Mouse (Mus musculus) thymus, adult 2 months (tissue): Measurements from ENCODE around the gene Wdr13. TPM values are rescaled to one million over a fixed set of nuclear protein-coding genes. Genes with fewer than 3 reads are reported as not detected.
"Not testable (repeated sequence)": the region's sequence is repeated elsewhere in the genome, so short reads cannot be mapped to it uniquely, and the experiment has no call there.

Experiments
- DNase-seq: peaks from one replicate; pipeline ENCODE4 v3.0.0; 2021
- H3K27ac ChIP-seq: fragments of 200-500 bp; 2 replicates; pipeline ENCODE4 v1.5.1; 2012; ENCODE audit warnings: low read length, control low read depth; ENCODE audit not compliant: control insufficient read depth, insufficient read depth
- H3K27me3 ChIP-seq: fragments of 200-500 bp; 2 replicates; pipeline ENCODE4 v1.6.1; 2012; ENCODE audit warnings: mild to moderate bottlenecking, low read length, moderate library complexity, mixed read lengths; ENCODE audit not compliant: control insufficient read depth, insufficient read depth
- H3K36me3 ChIP-seq: fragments of 200-500 bp; 2 replicates; pipeline ENCODE4 v1.6.1; 2012; ENCODE audit warnings: mild to moderate bottlenecking, low read length, moderate library complexity; ENCODE audit not compliant: control insufficient read depth, insufficient read depth
- H3K4me1 ChIP-seq: fragments of 200-500 bp; replicated peaks from 2 replicates; pipeline ENCODE4 v1.6.1; 2012; ENCODE audit warnings: low read length; ENCODE audit not compliant: control insufficient read depth, insufficient read depth
- H3K4me3 ChIP-seq: fragments of 200-500 bp; 2 replicates; pipeline ENCODE4 v1.5.1; 2012; ENCODE audit warnings: mild to moderate bottlenecking, low read length, control low read depth, moderate library complexity; ENCODE audit not compliant: control insufficient read depth, insufficient read depth
- CTCF ChIP-seq: fragments of 200-500 bp; IDR thresholded peaks from 2 replicates; pipeline ENCODE4 v1.5.1; 2012; ENCODE audit warnings: mild to moderate bottlenecking, control low read depth, low read length, moderate library complexity, borderline replicate concordance; ENCODE audit not compliant: control insufficient read depth, poor library complexity, insufficient read depth; ENCODE audit errors: extremely low read depth
- POLR2A ChIP-seq: fragments of 200-500 bp; IDR thresholded peaks from 2 replicates; pipeline ENCODE4 v1.6.1; 2012; ENCODE audit warnings: mild to moderate bottlenecking, low read length, control low read depth, moderate library complexity; ENCODE audit not compliant: control insufficient read depth, poor library complexity, insufficient read depth; ENCODE audit errors: extremely low read depth
- WGBS: fragments of 180-500 bp; shearing (Covaris S2); methylation state at CpG from one replicate; pipeline ENCODE4 v1.1.7; 2018; 5-methylcytosine and 5-hydroxymethylcytosine counted together
- polyA plus RNA-seq: library from polyadenylated mRNA; depleted of rRNA; stranded (reverse); fragments of >200 nt; gene quantifications from 2 replicates; pipeline ENCODE4 v1.2.3, GENCODE M21; 2012

Gene Wdr13
- polyA plus RNA-seq, 1 experiment, result 141 TPM

DNA sequence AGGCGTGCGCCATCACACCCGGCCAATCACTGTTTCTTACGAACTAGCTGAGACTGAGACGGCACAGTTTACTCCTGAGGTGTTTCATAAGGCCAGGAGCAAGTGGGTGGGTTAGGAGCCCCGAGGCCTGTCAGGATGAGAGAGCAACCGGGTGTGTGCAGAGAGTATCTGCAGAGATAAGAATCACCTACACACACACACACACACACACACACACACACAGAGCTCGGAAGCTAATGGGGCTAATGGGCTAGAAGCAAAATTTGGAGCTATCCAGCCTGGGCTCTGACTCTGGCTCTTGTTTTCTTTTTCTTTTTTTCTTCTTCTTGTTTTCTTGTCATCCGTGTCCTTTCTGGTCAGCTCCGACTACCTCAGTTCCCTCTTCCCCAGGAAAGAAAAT is 37.1 kb downstream of the Wdr13 start:
- H3K4me1 ChIP-seq, result peaks cover 8% of the 10 kb centered on the region
- no peaks in the 10 kb centered on the region for H3K36me3 ChIP-seq
- DNase-seq, result no peak
- no peak overlapping the region for H3K4me3 ChIP-seq
- TF ChIP-seq CTCF, result no peak
- TF ChIP-seq POLR2A, result no peak
- no peak overlapping the region for H3K27ac ChIP-seq
- 67% methylated on average over 10 of the region's 10 CpGs for WGBS
- H3K27me3 ChIP-seq, result no peaks in the 10 kb centered on the region

DNA sequence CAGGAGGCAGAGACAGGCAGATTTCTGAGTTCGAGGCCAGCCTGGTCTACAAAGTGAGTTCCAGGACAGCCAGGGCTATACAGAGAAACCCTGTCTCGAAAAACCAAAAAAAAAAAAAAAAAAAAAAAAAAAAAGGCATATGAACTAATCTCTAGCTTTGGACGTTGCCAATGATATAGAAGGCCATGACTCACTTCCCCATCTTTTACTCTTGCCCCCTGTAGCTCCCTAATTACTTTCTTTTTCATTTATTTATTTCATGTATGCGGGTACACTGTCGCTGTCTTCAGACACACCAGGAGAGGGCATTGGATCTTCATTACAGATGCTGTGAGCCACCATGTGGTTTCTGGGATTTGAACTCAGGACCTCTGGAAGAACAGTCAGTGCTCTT is 41.7 kb downstream of the Wdr13 start:
- not testable (repeated sequence) for H3K36me3 ChIP-seq, H3K27me3 ChIP-seq, DNase-seq
- Histone ChIP-seq H3K4me3 (peak overlapping the region; percentile 95), H3K27ac (peak overlapping the region; percentile 99), H3K4me1 (peaks cover 16% of the 10 kb centered on the region)
- 65% methylated on average over 4 of the region's 5 CpGs for WGBS

DNA sequence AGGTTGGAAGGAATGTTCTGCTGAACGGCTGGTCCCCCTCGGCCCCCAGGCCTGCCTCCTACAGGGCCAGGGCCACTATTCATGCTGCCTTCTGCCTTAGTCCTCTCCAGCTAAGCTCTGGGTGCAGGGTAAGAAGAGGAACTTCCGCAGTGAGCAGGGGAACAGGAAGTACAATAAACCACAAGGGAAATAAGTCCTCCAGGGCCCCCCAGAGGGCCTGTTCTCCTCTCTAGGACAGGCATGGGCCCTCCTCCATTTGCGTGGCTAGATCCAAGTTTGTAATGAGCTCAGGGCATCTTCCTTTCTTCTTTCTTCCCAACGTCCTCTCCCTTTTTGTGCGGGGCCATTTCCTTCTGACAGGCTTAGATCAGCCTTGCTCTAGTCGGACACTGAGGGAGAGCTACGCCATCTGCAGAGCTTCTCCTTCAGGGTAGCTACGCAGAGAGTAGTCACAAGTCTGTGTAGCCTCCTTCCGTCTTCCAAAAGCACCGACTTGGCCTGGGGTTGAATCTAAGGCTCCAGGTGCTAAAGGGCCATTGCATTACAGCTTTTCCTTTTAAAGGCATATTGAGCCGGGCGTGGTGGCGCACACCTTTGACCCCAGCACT is 42.2 kb downstream of the Wdr13 start, which contains the start of gene Was:
TSS of gene Was (minus strand) at position 153 of the 608 bp plus-strand sequence.
- H3K4me3 ChIP-seq, result peak within 1 kb of the TSS; percentile 95
- TF ChIP-seq POLR2A (0 out of 2 replicates have a peak, but pooled peaks have one; percentile 32), CTCF (no peak)
- H3K4me1 ChIP-seq, result peaks cover 13% of the 10 kb centered on the region
- peaks cover 10% of the 10 kb centered on the region for H3K36me3 ChIP-seq
- no peaks in the 10 kb centered on the region for H3K27me3 ChIP-seq
- peak within 1 kb of the TSS; percentile 99 for H3K27ac ChIP-seq
- DNase-seq, result peak; percentile 57
- 22% methylated on average over 14 of the region's 14 CpGs for WGBS

DNA sequence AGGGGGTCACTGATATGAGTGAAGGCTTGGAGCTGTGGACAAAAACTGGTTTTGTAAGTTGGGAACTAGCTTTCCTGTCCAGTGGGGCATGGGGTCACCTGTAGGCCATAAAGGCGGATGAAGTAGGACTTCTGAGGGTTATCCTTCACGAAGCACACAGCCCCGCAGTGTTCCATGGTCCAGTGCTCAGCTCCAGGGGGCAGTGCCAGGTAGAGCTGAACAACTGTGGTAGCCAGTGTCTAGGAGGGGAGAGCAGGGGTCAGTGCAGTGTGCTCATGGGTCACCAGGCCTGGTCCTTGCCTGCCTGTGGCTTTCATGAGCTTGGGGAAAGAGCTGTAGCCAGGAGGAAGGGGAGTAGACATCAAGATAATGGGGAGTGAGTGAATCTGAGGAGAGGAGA is 42.9 kb downstream of the Wdr13 start:
- H3K4me1 ChIP-seq, result peaks cover 12% of the 10 kb centered on the region
- no peaks in the 10 kb centered on the region for H3K27me3 ChIP-seq
- peak overlapping the region; percentile 95 for H3K4me3 ChIP-seq
- H3K36me3 ChIP-seq, result peaks cover 16% of the 10 kb centered on the region
- no peak overlapping the region for H3K27ac ChIP-seq
- no peak for DNase-seq
- TF ChIP-seq POLR2A, result no peak
- WGBS, result 45% methylated on average over 3 of the region's 3 CpGs

DNA sequence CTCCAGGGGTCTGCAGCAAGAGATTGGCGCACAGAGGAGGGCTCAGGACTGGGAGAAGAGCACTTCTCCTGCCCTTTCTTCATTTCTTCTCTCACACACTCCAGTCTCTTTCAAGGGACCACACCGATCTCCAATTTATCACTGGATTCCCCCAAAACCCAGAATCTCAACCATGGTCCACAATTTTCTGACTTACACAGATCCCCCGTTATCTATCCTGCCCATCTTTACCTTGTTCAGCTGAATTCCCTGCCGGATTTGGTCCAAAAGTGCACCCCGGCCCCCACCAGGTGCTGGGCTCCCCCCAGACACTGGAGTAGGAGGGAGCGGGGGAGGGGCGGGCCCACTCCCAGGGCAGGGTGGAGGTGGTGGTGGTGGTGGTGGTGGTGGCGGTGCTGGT is 47.1 kb downstream of the Wdr13 start:
- TF ChIP-seq POLR2A, result no peak
- TF ChIP-seq CTCF, result no peak
- 97% methylated on average over 6 of the region's 8 CpGs for WGBS
- no peak for DNase-seq

DNA sequence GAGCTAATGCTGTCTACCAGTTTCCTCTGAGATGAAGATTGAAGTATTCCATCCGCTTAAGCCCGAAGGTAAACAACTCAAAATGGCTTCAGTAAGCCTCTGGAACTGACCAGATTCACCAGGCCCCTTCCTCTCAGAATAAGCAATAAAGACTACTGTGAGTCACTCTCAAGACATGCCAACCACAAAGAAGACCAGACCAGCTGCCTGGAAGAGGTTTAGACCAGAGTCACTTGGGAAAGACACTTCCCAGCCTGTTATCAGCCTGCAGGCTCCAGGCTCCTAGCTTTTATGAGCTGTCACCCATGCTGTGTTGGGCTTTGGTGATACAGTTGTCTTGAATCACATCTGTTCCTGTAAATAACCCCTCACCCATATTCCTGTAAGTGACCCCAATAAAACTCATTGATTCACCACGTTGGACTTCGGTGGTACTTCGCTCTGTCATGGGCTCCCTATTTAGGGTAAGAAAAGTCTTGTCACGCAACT is 47.9 kb downstream of the Wdr13 start:
- no peaks in the 10 kb centered on the region for H3K27me3 ChIP-seq
- H3K27ac ChIP-seq, result no peak overlapping the region
- no peak overlapping the region for H3K4me3 ChIP-seq
- TF ChIP-seq POLR2A (no peak), CTCF (no peak)
- DNase-seq, result no peak
- peaks cover 8% of the 10 kb centered on the region for H3K4me1 ChIP-seq
- H3K36me3 ChIP-seq, result peaks cover 25% of the 10 kb centered on the region
- 93% methylated on average over 6 of the region's 6 CpGs for WGBS

More for the DNA sequence above, 47.1 kb downstream of the Wdr13 start:
- no peak overlapping the region for H3K4me3 ChIP-seq
- peaks cover 10% of the 10 kb centered on the region for H3K4me1 ChIP-seq
- peaks cover 25% of the 10 kb centered on the region for H3K36me3 ChIP-seq
- H3K27me3 ChIP-seq, result no peaks in the 10 kb centered on the region
- H3K27ac ChIP-seq, result no peak overlapping the region

DNA sequence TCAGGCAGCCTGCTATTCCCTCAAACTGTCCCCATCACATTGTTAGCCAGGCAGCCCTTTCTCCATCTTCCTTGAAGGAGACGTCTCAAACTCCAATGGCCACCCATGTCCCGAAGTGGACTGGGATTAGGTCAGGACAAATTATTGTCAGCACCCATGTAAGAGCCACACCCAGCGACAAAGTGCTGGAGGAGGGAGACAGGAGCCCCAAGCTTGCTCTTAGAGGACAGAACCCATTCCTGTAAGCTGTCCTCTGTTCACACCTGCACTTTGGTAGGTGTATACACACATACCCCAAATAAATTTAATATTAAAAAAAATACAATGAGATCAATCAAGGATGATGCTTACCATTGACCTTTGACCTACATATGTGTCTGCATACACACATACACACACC is 57.6 kb downstream of the Wdr13 start:
- 41% methylated on average over 3 of the region's 3 CpGs for WGBS
- TF ChIP-seq CTCF (no peak), POLR2A (no peak)
- peak overlapping the region; percentile 20; the same call in 1 of the 2 replicates for H3K27ac ChIP-seq
- H3K27me3 ChIP-seq, result no peaks in the 10 kb centered on the region
- DNase-seq, result no peak
- peaks cover 9% of the 10 kb centered on the region for H3K36me3 ChIP-seq
- H3K4me3 ChIP-seq, result peak overlapping the region; percentile 25
- H3K4me1 ChIP-seq, result peaks cover 5% of the 10 kb centered on the region
